Mouse (Mus musculus) cerebellum, postnatal 10 days (tissue): ENCODE measurements at regions not wholly inside any gene's neighbourhood (a gene's known extent, or its start where the extent isn't known, plus 50 kb on each side); places are given as distances from the start of the nearest gene placed in this dataset.

ENCODE experiments used
- DNase-seq, 2 experiments: peaks; one replicate each; pipeline ENCODE4 v3.0.0; 2021; ENCODE audit warnings: mixed read lengths in 2 of 2

GRCm38 (mm10) chr10:9164333-9164732, 278.5 kb upstream of the Sash1 start:
- DNase-seq, result peak; percentile 52 to 54

GRCm38 (mm10) chr10:9161597-9161996, 275.7 kb upstream of the Sash1 start:
- DNase-seq, result no peak

GRCm38 (mm10) chr10:9157299-9158215, 271.7 kb upstream of the Sash1 start:
- DNase-seq, result no peak

GRCm38 (mm10) chr10:9136099-9136498, 250.2 kb upstream of the Sash1 start:
- no peak for DNase-seq

GRCm38 (mm10) chr10:9134293-9135021, 248.6 kb upstream of the Sash1 start:
- DNase-seq, result no peak

- DNase-seq, result no peak
Observed at GRCm38 (mm10) chr10:9130061-9130460, 244.2 kb upstream of the Sash1 start.

GRCm38 (mm10) chr10:9119249-9119648, 233.4 kb upstream of the Sash1 start:
- DNase-seq, result peak; percentile 4 to 9

GRCm38 (mm10) chr10:9117648-9118551, 232.0 kb upstream of the Sash1 start:
- DNase-seq, result peak; percentile 64 to 69

- DNase-seq, result no peak
Observed at GRCm38 (mm10) chr10:9117134-9117533, 231.3 kb upstream of the Sash1 start.

GRCm38 (mm10) chr10:9113706-9114105, 227.8 kb upstream of the Sash1 start:
- no peak for DNase-seq

- DNase-seq, result no peak
Observed at GRCm38 (mm10) chr10:9111051-9111450, 225.2 kb upstream of the Sash1 start.

GRCm38 (mm10) chr10:9096207-9096606, 210.3 kb upstream of the Sash1 start:
- no peak for DNase-seq

- no peak for DNase-seq
Observed at GRCm38 (mm10) chr10:9095163-9095562, 209.3 kb upstream of the Sash1 start.

- DNase-seq, result peak; percentile 85 to 89
Observed at GRCm38 (mm10) chr10:9092237-9092885, 206.5 kb upstream of the Sash1 start.

GRCm38 (mm10) chr10:9090961-9091360, 205.1 kb upstream of the Sash1 start:
- DNase-seq, result no peak

GRCm38 (mm10) chr10:9087871-9088270, 202.0 kb upstream of the Sash1 start:
- DNase-seq, result no peak

- DNase-seq, result no peak
Observed at GRCm38 (mm10) chr10:9087171-9087570, 201.3 kb upstream of the Sash1 start.

- no peak for DNase-seq
Observed at GRCm38 (mm10) chr10:9086666-9087065, 200.8 kb upstream of the Sash1 start.

- no peak for DNase-seq
Observed at GRCm38 (mm10) chr10:9085441-9085840, 199.6 kb upstream of the Sash1 start.

GRCm38 (mm10) chr10:9074916-9075315, 189.0 kb upstream of the Sash1 start:
- DNase-seq, result no peak

GRCm38 (mm10) chr10:9071630-9072029, 185.8 kb upstream of the Sash1 start:
- peak; percentile 73 to 78 for DNase-seq

- DNase-seq, result no peak
Observed at GRCm38 (mm10) chr10:9069608-9070190, 183.8 kb upstream of the Sash1 start.
